ENCODE assay signal across 9 mouse cellular contexts in genomic region chr17:90007438-90008109, GRCm38 (mm10).
DNase-seq lines count a peak whose midpoint lies in the region; ATAC-seq and TF ChIP-seq lines count a peak whose summit lies in the region.
"Had no signal": no experiment of that assay in that cellular context is flagged by ENCODE, and none has a peak within 500 bp of the region (broad histone marks: within the 10 kb centered on the region; RNA-seq: fewer than 3 reads in every experiment).

No protein-coding gene starts in this region.

- DNase-seq in limb, embryonic 14.5 days (ENCODE audit: low spot score) = peak; percentile 7
- DNase-seq in limb, embryonic 10.5 days (ENCODE audit: low spot score) = no peak
- peak; percentile 74 to 78 for DNase-seq in cerebellum, adult 18-20 months
- no peak for DNase-seq in c-Kit-positive CD71-positive TER-119-positive erythroid progenitor cells, embryonic 14.5 days (ENCODE audit: low spot score)
- no peak for DNase-seq in testis, postnatal 10 days (ENCODE audit: low spot score)
- DNase-seq in thymus, postnatal 14 days = no peak

- 56% methylated on average over 5 of the region's 5 CpGs for WGBS in limb, embryonic 14.5 days
- WGBS in limb, embryonic 10.5 days = 72% methylated on average over 5 of the region's 5 CpGs
- 20% methylated on average over 5 of the region's 5 CpGs for WGBS in heart, embryonic 13.5 days
- WGBS in midbrain, embryonic 16.5 days = 55% methylated on average over 5 of the region's 5 CpGs

- H3K27ac ChIP-seq in limb, embryonic 14.5 days (replicated peaks; ENCODE audit: low read depth, low read length) = no peak overlapping the region
- H3K27ac ChIP-seq in limb, embryonic 10.5 days = no peak overlapping the region
- H3K27ac ChIP-seq in heart, embryonic 13.5 days (replicated peaks) = 0 out of 2 replicates have a peak overlapping the region, but pooled peaks have one; percentile 21
- no peak overlapping the region for H3K27ac ChIP-seq in midbrain, embryonic 16.5 days (ENCODE audit: low read length)
- H3K27ac ChIP-seq: limb, embryonic 12.5 days had no signal

- TF ChIP-seq POLR2A in limb, embryonic 14.5 days (IDR thresholded peaks at IDR 0.05; ENCODE audit: borderline replicate concordance, extremely low read depth, insufficient read depth, insufficient read length) = no peak

- no peaks in the 10 kb centered on the region for H3K36me3 ChIP-seq in limb, embryonic 14.5 days (ENCODE audit: control insufficient read depth, insufficient read depth, low read length)
- H3K36me3 ChIP-seq in limb, embryonic 10.5 days = no peaks in the 10 kb centered on the region
- H3K36me3 ChIP-seq in heart, embryonic 13.5 days = no peaks in the 10 kb centered on the region
- no peaks in the 10 kb centered on the region for H3K36me3 ChIP-seq in midbrain, embryonic 16.5 days (ENCODE audit: control insufficient read depth, insufficient read depth, low read length)
- H3K36me3 ChIP-seq: limb, embryonic 12.5 days had no signal

- no peaks in the 10 kb centered on the region for H3K9me3 ChIP-seq in limb, embryonic 14.5 days (ENCODE audit: control insufficient read depth, low read length)
- H3K9me3 ChIP-seq in limb, embryonic 10.5 days (replicated peaks) = no peaks in the 10 kb centered on the region
- H3K9me3 ChIP-seq in heart, embryonic 13.5 days = no peaks in the 10 kb centered on the region
- no peaks in the 10 kb centered on the region for H3K9me3 ChIP-seq in midbrain, embryonic 16.5 days (replicated peaks; ENCODE audit: control insufficient read depth, low read length, poor library complexity, severe bottlenecking)
- H3K9me3 ChIP-seq: limb, embryonic 12.5 days had no signal

- no peak overlapping the region for H3K9ac ChIP-seq in limb, embryonic 14.5 days (ENCODE audit: low read depth, low read length, severe bottlenecking)
- H3K9ac ChIP-seq in heart, embryonic 13.5 days = no peak overlapping the region
- H3K9ac ChIP-seq in midbrain, embryonic 16.5 days (ENCODE audit: low read depth, low read length) = no peak overlapping the region
- H3K9ac ChIP-seq: limb, embryonic 12.5 days had no signal

- H3K4me2 ChIP-seq in limb, embryonic 14.5 days (replicated peaks; ENCODE audit: low read depth, low read length, severe bottlenecking) = no peak overlapping the region
- peak overlapping the region; percentile 51 for H3K4me2 ChIP-seq in heart, embryonic 13.5 days
- no peak overlapping the region for H3K4me2 ChIP-seq in midbrain, embryonic 16.5 days (ENCODE audit: low read length)
- H3K4me2 ChIP-seq: limb, embryonic 12.5 days had no signal

- no peak overlapping the region for H3K4me3 ChIP-seq in limb, embryonic 14.5 days (replicated peaks; ENCODE audit: low read length)
- no peak overlapping the region for H3K4me3 ChIP-seq in limb, embryonic 10.5 days
- H3K4me3 ChIP-seq in heart, embryonic 13.5 days = no peak overlapping the region
- H3K4me3 ChIP-seq in midbrain, embryonic 16.5 days (ENCODE audit: low read depth, low read length) = no peak overlapping the region
- H3K4me3 ChIP-seq: limb, embryonic 12.5 days had no signal

- ATAC-seq in limb, embryonic 14.5 days (ENCODE audit: low FRiP score, low read depth) = no peak
- ATAC-seq in heart, embryonic 13.5 days (ENCODE audit: extremely low read depth, insufficient number of reproducible peaks, low FRiP score, low TSS enrichment) = no peak
- 0 out of 2 replicates have a peak, but pooled peaks have one; percentile 39 for ATAC-seq in midbrain, embryonic 16.5 days

- no peaks in the 10 kb centered on the region for H3K27me3 ChIP-seq in limb, embryonic 14.5 days (ENCODE audit: control insufficient read depth, insufficient read depth, low read length)
- H3K27me3 ChIP-seq in limb, embryonic 10.5 days (ENCODE audit: low read depth, poor library complexity, severe bottlenecking) = no peaks in the 10 kb centered on the region
- H3K27me3 ChIP-seq in heart, embryonic 13.5 days (replicated peaks) = no peaks in the 10 kb centered on the region
- H3K27me3 ChIP-seq in midbrain, embryonic 16.5 days (ENCODE audit: control insufficient read depth, insufficient read depth, low read depth, low read length) = no peaks in the 10 kb centered on the region
- H3K27me3 ChIP-seq: limb, embryonic 12.5 days had no signal

- no peaks in the 10 kb centered on the region for H3K4me1 ChIP-seq in limb, embryonic 14.5 days (ENCODE audit: control insufficient read depth, insufficient read depth, low read length)
- H3K4me1 ChIP-seq in limb, embryonic 10.5 days = no peaks in the 10 kb centered on the region
- H3K4me1 ChIP-seq in heart, embryonic 13.5 days = peaks cover 13% of the 10 kb centered on the region
- H3K4me1 ChIP-seq in midbrain, embryonic 16.5 days (ENCODE audit: control insufficient read depth, insufficient read depth, low read length) = no peaks in the 10 kb centered on the region
- H3K4me1 ChIP-seq: limb, embryonic 12.5 days had no signal

Comparison
In these comparisons a context has a peak if more than half of its experiments do, and no peak if none do; other contexts are left out.
1. DNase-seq: peak in limb, embryonic 14.5 days (single experiment) and cerebellum, adult 18-20 months (2 of 2); none in limb, embryonic 10.5 days (single experiment), c-Kit-positive CD71-positive TER-119-positive erythroid progenitor cells, embryonic 14.5 days (single experiment), testis, postnatal 10 days (single experiment) and thymus, postnatal 14 days (single experiment).